Mouse (Mus musculus): ENCODE results near the gene Hoxc6. TPM values are rescaled to one million over a fixed set of nuclear protein-coding genes. Genes with fewer than 3 reads are reported as not detected.

The Hoxc6 gene
- polyA plus RNA-seq, 2 experiments = 0.06 TPM; not detected in 1

GRCm38 (mm10) chr15:103035548-103035881 lies 37.5 kb downstream of the Hoxc6 start:
- Histone ChIP-seq H3K9me3 (ENCODE audit: control insufficient read depth, low read length) (no peaks in the 10 kb centered on the region), H3K9ac (replicated peaks) (no peak overlapping the region), H3K27me3 (ENCODE audit: control insufficient read depth, insufficient read depth, low read length) (peaks cover 78% of the 10 kb centered on the region), H3K36me3 (replicated peaks; ENCODE audit: control insufficient read depth, insufficient read depth, low read depth) (no peaks in the 10 kb centered on the region), H3K4me3 (ENCODE audit: insufficient read depth in 1 of 2, low read depth in 2 of 2, low read length in 2 of 2) (peak overlapping the region in 1 of 2 experiments; percentile 24; a peak in 1 of 4 replicates), H3K4me1 (replicated peaks; ENCODE audit: control insufficient read depth in 2 of 2, insufficient read depth in 2 of 2, low read length in 1 of 2) (no peaks in the 10 kb centered on the region), H3K4me2 (ENCODE audit: low read depth) (no peak overlapping the region), H3K27ac (no peak overlapping the region)
- no peak for TF ChIP-seq EP300 (IDR thresholded peaks at IDR 0.05; ENCODE audit: low read depth)
- no peak for TF ChIP-seq CTCF (IDR thresholded peaks at IDR 0.05; ENCODE audit: low read depth)
- ATAC-seq (ENCODE audit: insufficient read depth) = no peak
- DNase-seq (ENCODE audit: low read depth in 3 of 3, low spot score in 3 of 3) = no peak
- WGBS (ENCODE audit: insufficient replicate concordance) = 3% methylated on average over 14 of the region's 14 CpGs

DNA sequence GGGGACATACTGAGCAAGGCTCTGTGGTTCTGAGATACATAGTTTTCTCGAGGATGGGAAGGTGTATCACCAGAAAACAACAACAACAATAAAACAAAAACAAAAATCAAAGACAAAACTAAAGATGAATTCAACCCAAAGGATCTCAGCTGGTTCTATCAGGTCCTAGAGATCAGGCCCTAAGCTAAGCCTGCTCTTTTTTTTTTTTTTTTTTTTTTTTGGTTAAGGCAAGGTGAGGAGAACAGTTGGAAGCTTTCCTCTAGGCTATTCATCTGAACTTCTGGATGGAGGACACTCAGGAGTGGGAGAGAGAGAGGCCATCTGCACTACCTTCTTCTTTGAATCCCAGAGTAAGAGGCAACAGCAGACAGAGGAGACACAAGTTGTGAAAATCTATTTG lies 39.5 kb downstream of the Hoxc6 start:
- ATAC-seq (ENCODE audit: insufficient read depth) = no peak
- no peak overlapping the region for H3K4me2 ChIP-seq (ENCODE audit: low read depth)

DNA sequence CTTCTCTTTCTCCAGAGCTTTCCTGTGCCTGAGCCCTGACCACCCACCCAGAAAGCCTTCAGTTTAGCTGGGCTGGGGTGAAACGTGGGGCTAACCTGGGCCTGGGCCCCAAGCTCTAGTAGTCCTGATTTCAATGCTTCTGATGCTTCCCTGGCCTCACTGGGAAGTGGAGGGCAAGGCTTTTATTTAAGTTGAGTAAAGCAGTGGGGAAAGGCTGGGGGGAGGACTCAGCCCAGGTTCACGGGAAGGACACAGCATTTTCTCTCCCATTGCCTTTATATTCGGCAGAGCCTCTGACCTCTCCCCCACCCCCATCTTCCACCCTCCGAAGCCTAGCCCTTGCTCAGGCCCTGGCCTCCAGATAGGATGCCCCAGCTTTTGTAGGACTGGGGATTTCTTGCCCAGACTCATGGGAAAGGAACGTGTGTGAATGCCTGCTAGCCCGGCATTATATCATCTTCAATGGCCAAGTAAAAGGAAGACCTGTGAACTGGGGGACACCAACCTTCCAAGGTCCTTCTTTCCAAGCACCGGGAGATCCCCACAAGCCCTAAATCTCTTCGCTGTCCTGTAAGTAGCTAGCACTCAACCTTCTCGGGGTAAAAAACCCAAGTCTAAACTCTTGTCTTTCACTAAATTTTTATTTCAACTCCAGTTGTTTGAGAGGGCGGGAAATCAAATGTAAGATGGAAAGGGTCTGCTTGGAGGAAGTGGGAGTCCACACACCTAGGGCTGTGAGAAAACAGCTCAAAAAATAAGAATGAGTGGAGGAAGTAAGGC lies 40.8 kb downstream of the Hoxc6 start:
- Histone ChIP-seq H3K9me3 (ENCODE audit: control insufficient read depth, low read length) (no peaks in the 10 kb centered on the region), H3K27me3 (ENCODE audit: control insufficient read depth, insufficient read depth, low read length) (peaks cover 84% of the 10 kb centered on the region), H3K4me1 (replicated peaks; ENCODE audit: control insufficient read depth in 2 of 2, insufficient read depth in 2 of 2, low read length in 1 of 2) (no peaks in the 10 kb centered on the region), H3K36me3 (replicated peaks; ENCODE audit: control insufficient read depth, insufficient read depth, low read depth) (no peaks in the 10 kb centered on the region), H3K9ac (replicated peaks) (no peak overlapping the region), H3K27ac (no peak overlapping the region), H3K4me3 (ENCODE audit: insufficient read depth in 1 of 2, low read depth in 2 of 2, low read length in 2 of 2) (no peak overlapping the region), H3K4me2 (ENCODE audit: low read depth) (no peak overlapping the region)
- no peak for TF ChIP-seq CTCF (IDR thresholded peaks at IDR 0.05; ENCODE audit: low read depth)
- TF ChIP-seq EP300 (IDR thresholded peaks at IDR 0.05; ENCODE audit: low read depth) = no peak
- 25% methylated on average over 10 of the region's 10 CpGs for WGBS (ENCODE audit: insufficient replicate concordance)
- ATAC-seq (ENCODE audit: insufficient read depth) (no peak), DNase-seq (ENCODE audit: low read depth in 3 of 3, low spot score in 3 of 3) (no peak)

More for the DNA sequence above, 39.5 kb downstream of the Hoxc6 start:
- DNase-seq (ENCODE audit: low read depth in 3 of 3, low spot score in 3 of 3) = no peak
- Histone ChIP-seq H3K4me1 (replicated peaks; ENCODE audit: control insufficient read depth in 2 of 2, insufficient read depth in 2 of 2, low read length in 1 of 2) (no peaks in the 10 kb centered on the region), H3K36me3 (replicated peaks; ENCODE audit: control insufficient read depth, insufficient read depth, low read depth) (no peaks in the 10 kb centered on the region), H3K9me3 (ENCODE audit: control insufficient read depth, low read length) (no peaks in the 10 kb centered on the region), H3K4me3 (ENCODE audit: insufficient read depth in 1 of 2, low read depth in 2 of 2, low read length in 2 of 2) (no peak overlapping the region), H3K27ac (no peak overlapping the region), H3K9ac (replicated peaks) (no peak overlapping the region), H3K27me3 (ENCODE audit: control insufficient read depth, insufficient read depth, low read length) (peaks cover 86% of the 10 kb centered on the region)
- 3% methylated on average over 1 of the region's 1 CpGs for WGBS (ENCODE audit: insufficient replicate concordance)
- TF ChIP-seq EP300 (IDR thresholded peaks at IDR 0.05; ENCODE audit: low read depth) = no peak

DNA sequence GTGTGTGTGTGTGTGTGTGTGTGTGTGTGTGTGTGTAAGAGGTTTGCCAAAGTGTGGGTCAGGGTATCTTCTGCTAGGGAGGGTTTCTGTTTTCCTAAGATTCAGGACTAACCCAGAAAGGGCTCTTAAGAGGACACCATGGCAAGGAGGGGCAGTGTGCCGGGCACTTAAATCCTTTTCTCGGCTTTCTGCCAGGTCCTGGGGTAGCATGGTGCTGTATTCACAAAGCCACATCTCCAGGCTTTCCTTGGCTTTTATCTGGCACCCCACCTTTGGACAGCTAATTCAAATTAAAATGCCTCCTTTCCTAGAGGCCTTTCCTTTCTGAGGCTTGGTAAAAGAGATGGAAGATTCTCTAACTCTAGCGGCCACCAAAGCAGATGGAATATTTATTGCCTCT lies 41.6 kb downstream of the Hoxc6 start:
- WGBS (ENCODE audit: insufficient replicate concordance) = 30% methylated on average over 3 of the region's 3 CpGs
- ATAC-seq (ENCODE audit: insufficient read depth) (no peak), DNase-seq (ENCODE audit: low read depth in 3 of 3, low spot score in 3 of 3) (no peak)
- Histone ChIP-seq H3K27me3 (ENCODE audit: control insufficient read depth, insufficient read depth, low read length) (peaks cover 79% of the 10 kb centered on the region), H3K27ac (no peak overlapping the region), H3K9me3 (ENCODE audit: control insufficient read depth, low read length) (no peaks in the 10 kb centered on the region), H3K36me3 (replicated peaks; ENCODE audit: control insufficient read depth, insufficient read depth, low read depth) (no peaks in the 10 kb centered on the region), H3K4me1 (replicated peaks; ENCODE audit: control insufficient read depth in 2 of 2, insufficient read depth in 2 of 2, low read length in 1 of 2) (no peaks in the 10 kb centered on the region), H3K4me3 (ENCODE audit: insufficient read depth in 1 of 2, low read depth in 2 of 2, low read length in 2 of 2) (no peak overlapping the region), H3K9ac (replicated peaks) (no peak overlapping the region), H3K4me2 (ENCODE audit: low read depth) (no peak overlapping the region)
- TF ChIP-seq EP300 (IDR thresholded peaks at IDR 0.05; ENCODE audit: low read depth) (no peak), CTCF (IDR thresholded peaks at IDR 0.05; ENCODE audit: low read depth) (no peak)

DNA sequence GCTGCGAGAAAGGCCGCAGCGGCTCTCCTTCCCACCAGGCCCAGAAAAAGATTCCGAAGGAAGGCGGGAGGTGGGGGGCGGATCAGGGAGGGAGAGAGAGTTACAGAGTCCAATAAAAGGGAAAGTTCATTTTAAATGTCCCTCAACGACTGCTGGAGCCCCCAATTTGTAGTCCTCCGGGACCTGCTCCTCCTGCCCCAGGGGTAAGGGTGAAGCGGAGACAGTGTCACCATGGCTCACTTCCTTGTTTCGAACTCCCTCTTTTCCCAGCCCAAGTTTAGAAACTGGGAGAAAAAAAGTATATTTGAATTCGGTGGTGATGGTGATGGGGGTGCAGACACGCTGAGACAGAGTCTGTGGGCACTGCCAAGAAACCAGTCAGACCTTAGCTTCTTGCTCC lies 42.5 kb downstream of the Hoxc6 start:
- no peak overlapping the region for H3K27ac ChIP-seq

More for the DNA sequence above, 42.5 kb downstream of the Hoxc6 start:
- Histone ChIP-seq H3K4me1 (replicated peaks; ENCODE audit: control insufficient read depth in 2 of 2, insufficient read depth in 2 of 2, low read length in 1 of 2) (no peaks in the 10 kb centered on the region), H3K4me3 (ENCODE audit: insufficient read depth in 1 of 2, low read depth in 2 of 2, low read length in 2 of 2) (no peak overlapping the region), H3K4me2 (ENCODE audit: low read depth) (no peak overlapping the region), H3K9ac (replicated peaks) (no peak overlapping the region), H3K36me3 (replicated peaks; ENCODE audit: control insufficient read depth, insufficient read depth, low read depth) (no peaks in the 10 kb centered on the region), H3K9me3 (ENCODE audit: control insufficient read depth, low read length) (no peaks in the 10 kb centered on the region), H3K27me3 (ENCODE audit: control insufficient read depth, insufficient read depth, low read length) (peaks cover 69% of the 10 kb centered on the region)
- DNase-seq (ENCODE audit: low read depth in 3 of 3, low spot score in 3 of 3) (no peak), ATAC-seq (ENCODE audit: insufficient read depth) (no peak)
- 25% methylated on average over 12 of the region's 12 CpGs for WGBS (ENCODE audit: insufficient replicate concordance)
- TF ChIP-seq EP300 (IDR thresholded peaks at IDR 0.05; ENCODE audit: low read depth) (no peak), CTCF (IDR thresholded peaks at IDR 0.05; ENCODE audit: low read depth) (no peak)
